Mouse (Mus musculus) CH12F3 (cell line): ENCODE results near the gene Atp6v1e1.

ENCODE experiments used
- in situ Hi-C: fragments of 300-500 bp; cut with MboI; formaldehyde crosslinking; loops from 2 replicates; pipeline ENCODE4 v1.14.3; 2020; ENCODE audit warnings: low sequenced_read_pairs

The Atp6v1e1 gene

GRCm38 (mm10) chr6:120773149-120773628, 49.4 kb downstream of the Atp6v1e1 start, which contains the start of gene Slc25a18:
Gene Slc25a18 (plus strand): TSS chr6:120773578.
- in situ Hi-C loops: loop anchor here (25.0 kb wide), 1 partner anchor 811 kb away; no protein-coding TSS in a partner anchor

- in situ Hi-C loops: loop anchor here (25.0 kb wide), 1 partner anchor 810 kb away; no protein-coding TSS in a partner anchor
These were observed 50.6 kb downstream of the Atp6v1e1 start for GRCm38 (mm10) chr6:120772025-120772424.

- in situ Hi-C loops: loop anchor here (25.0 kb wide), 1 partner anchor 809 kb away; no protein-coding TSS in a partner anchor
These were observed 51.2 kb downstream of the Atp6v1e1 start for GRCm38 (mm10) chr6:120771366-120771765.

GRCm38 (mm10) chr6:120769972-120770371, 52.6 kb downstream of the Atp6v1e1 start:
- in situ Hi-C loops: loop anchor here (25.0 kb wide), 1 partner anchor 808 kb away; no protein-coding TSS in a partner anchor

GRCm38 (mm10) chr6:120761151-120761550, 61.4 kb downstream of the Atp6v1e1 start:
- in situ Hi-C loops: loop anchor here (25.0 kb wide), 1 partner anchor 799 kb away; no protein-coding TSS in a partner anchor

- in situ Hi-C loops: no loop called here
These were observed 76.2 kb downstream of the Atp6v1e1 start for GRCm38 (mm10) chr6:120746416-120746815.
